Mouse (Mus musculus): ENCODE measurements at regions not wholly inside any gene's neighbourhood (a gene's known extent, or its start where the extent isn't known, plus 50 kb on each side); places are given as distances from the start of the nearest gene placed in this dataset.

- Histone ChIP-seq H3K36me3 (replicated peaks) (no peaks in the 10 kb centered on the region), H3K9me3 (no peaks in the 10 kb centered on the region), H3K27ac (no peak overlapping the region), H3K4me2 (no peak overlapping the region), H3K27me3 (replicated peaks) (no peaks in the 10 kb centered on the region), H3K4me1 (0 out of 2 replicates have a peak, but pooled peaks cover 2% of the 10 kb centered on the region), H3K9ac (no peak overlapping the region), H3K4me3 (no peak overlapping the region)
- WGBS, result 45% methylated on average over 3 of the region's 3 CpGs
- no peak for ATAC-seq (replicated peaks)
Observed at GRCm38 (mm10) chr9:52591188-52591587, 88.4 kb downstream of the AI593442 start.

- 50% methylated on average over 4 of the region's 4 CpGs for WGBS
- H3K27me3 ChIP-seq (replicated peaks), result no peaks in the 10 kb centered on the region
- no peak overlapping the region for H3K4me2 ChIP-seq
- H3K4me3 ChIP-seq, result no peak overlapping the region
- no peaks in the 10 kb centered on the region for H3K9me3 ChIP-seq
- H3K27ac ChIP-seq, result peak overlapping the region; percentile 15; the same call in 1 of the 2 replicates
- no peaks in the 10 kb centered on the region for H3K36me3 ChIP-seq (replicated peaks)
- ATAC-seq (replicated peaks), result no peak
- no peak overlapping the region for H3K9ac ChIP-seq
- H3K4me1 ChIP-seq, result 0 out of 2 replicates have a peak, but pooled peaks cover 8% of the 10 kb centered on the region
Observed at GRCm38 (mm10) chr9:52574066-52574465, 105.5 kb downstream of the AI593442 start.

GRCm38 (mm10) chr9:52551577-52552281 lies 127.9 kb downstream of the AI593442 start:
- no peaks in the 10 kb centered on the region for H3K27me3 ChIP-seq (replicated peaks)
- H3K9ac ChIP-seq, result no peak overlapping the region
- WGBS, result 35% methylated on average over 2 of the region's 2 CpGs
- no peak overlapping the region for H3K27ac ChIP-seq
- no peaks in the 10 kb centered on the region for H3K4me1 ChIP-seq
- no peaks in the 10 kb centered on the region for H3K36me3 ChIP-seq (replicated peaks)
- no peak for ATAC-seq (replicated peaks)
- H3K4me2 ChIP-seq, result no peak overlapping the region
- no peaks in the 10 kb centered on the region for H3K9me3 ChIP-seq
- no peak overlapping the region for H3K4me3 ChIP-seq

- no peaks in the 10 kb centered on the region for H3K4me1 ChIP-seq
- WGBS, result 84% methylated on average over 2 of the region's 2 CpGs
- H3K9ac ChIP-seq, result no peak overlapping the region
- H3K36me3 ChIP-seq (replicated peaks), result no peaks in the 10 kb centered on the region
- no peaks in the 10 kb centered on the region for H3K27me3 ChIP-seq (replicated peaks)
- ATAC-seq (replicated peaks), result no peak
- no peaks in the 10 kb centered on the region for H3K9me3 ChIP-seq
- no peak overlapping the region for H3K4me2 ChIP-seq
- H3K27ac ChIP-seq, result no peak overlapping the region
- no peak overlapping the region for H3K4me3 ChIP-seq
Observed at GRCm38 (mm10) chr9:52546071-52546470, 133.5 kb downstream of the AI593442 start.

- no peak for ATAC-seq (replicated peaks)
- H3K4me2 ChIP-seq, result no peak overlapping the region
- WGBS, result 89% methylated on average over 3 of the region's 3 CpGs
Observed at GRCm38 (mm10) chr9:52539086-52539485, 140.5 kb downstream of the AI593442 start.

GRCm38 (mm10) chr9:52529444-52529915 lies 150.1 kb downstream of the AI593442 start:
- ATAC-seq (replicated peaks), result no peak
- no peak overlapping the region for H3K9ac ChIP-seq
- no peaks in the 10 kb centered on the region for H3K9me3 ChIP-seq
- H3K4me3 ChIP-seq, result no peak overlapping the region
- WGBS, result 96% methylated on average over 6 of the region's 6 CpGs
- H3K4me1 ChIP-seq, result no peaks in the 10 kb centered on the region
- no peaks in the 10 kb centered on the region for H3K36me3 ChIP-seq (replicated peaks)
- no peaks in the 10 kb centered on the region for H3K27me3 ChIP-seq (replicated peaks)
- H3K4me2 ChIP-seq, result no peak overlapping the region
- no peak overlapping the region for H3K27ac ChIP-seq

More at GRCm38 (mm10) chr9:52539086-52539485, 140.5 kb downstream of the AI593442 start:
- Histone ChIP-seq H3K27ac (no peak overlapping the region), H3K4me3 (no peak overlapping the region), H3K4me1 (no peaks in the 10 kb centered on the region), H3K36me3 (replicated peaks) (no peaks in the 10 kb centered on the region), H3K27me3 (replicated peaks) (no peaks in the 10 kb centered on the region), H3K9me3 (no peaks in the 10 kb centered on the region), H3K9ac (no peak overlapping the region)

- no peaks in the 10 kb centered on the region for H3K9me3 ChIP-seq
- no peak overlapping the region for H3K27ac ChIP-seq
- H3K36me3 ChIP-seq (replicated peaks), result no peaks in the 10 kb centered on the region
- WGBS, result 61% methylated on average over 3 of the region's 3 CpGs
- no peaks in the 10 kb centered on the region for H3K27me3 ChIP-seq (replicated peaks)
- no peak for ATAC-seq (replicated peaks)
- no peak overlapping the region for H3K4me3 ChIP-seq
- no peaks in the 10 kb centered on the region for H3K4me1 ChIP-seq
- H3K9ac ChIP-seq, result no peak overlapping the region
- H3K4me2 ChIP-seq, result no peak overlapping the region
Observed at GRCm38 (mm10) chr9:52500487-52500886, 179.1 kb downstream of the AI593442 start.

- no peaks in the 10 kb centered on the region for H3K36me3 ChIP-seq (replicated peaks)
- H3K4me2 ChIP-seq, result no peak overlapping the region
- no peak overlapping the region for H3K4me3 ChIP-seq
- H3K27ac ChIP-seq, result no peak overlapping the region
- H3K27me3 ChIP-seq (replicated peaks), result no peaks in the 10 kb centered on the region
- 62% methylated on average over 8 of the region's 8 CpGs for WGBS
- H3K9ac ChIP-seq, result no peak overlapping the region
- no peak for ATAC-seq (replicated peaks)
- no peaks in the 10 kb centered on the region for H3K9me3 ChIP-seq
- peaks cover 5% of the 10 kb centered on the region for H3K4me1 ChIP-seq
Observed at GRCm38 (mm10) chr9:52495483-52496270, 183.9 kb downstream of the AI593442 start.

- ATAC-seq (replicated peaks), result peak; percentile 71
- Histone ChIP-seq H3K27me3 (replicated peaks) (no peaks in the 10 kb centered on the region), H3K4me2 (no peak overlapping the region), H3K9ac (no peak overlapping the region), H3K27ac (peak overlapping the region; percentile 61), H3K4me1 (peaks cover 5% of the 10 kb centered on the region), H3K9me3 (no peaks in the 10 kb centered on the region), H3K4me3 (no peak overlapping the region), H3K36me3 (replicated peaks) (no peaks in the 10 kb centered on the region)
- 35% methylated on average over 2 of the region's 2 CpGs for WGBS
Observed at GRCm38 (mm10) chr9:52492947-52493505, 186.6 kb downstream of the AI593442 start.

GRCm38 (mm10) chr9:52473555-52474196 lies 205.9 kb downstream of the AI593442 start:
- Histone ChIP-seq H3K4me2 (no peak overlapping the region), H3K4me3 (no peak overlapping the region), H3K9me3 (no peaks in the 10 kb centered on the region), H3K4me1 (no peaks in the 10 kb centered on the region), H3K36me3 (replicated peaks) (no peaks in the 10 kb centered on the region), H3K27me3 (replicated peaks) (no peaks in the 10 kb centered on the region), H3K9ac (no peak overlapping the region), H3K27ac (no peak overlapping the region)
- no peak for ATAC-seq (replicated peaks)
- WGBS, result 78% methylated on average over 11 of the region's 11 CpGs

GRCm38 (mm10) chr9:52472859-52473258 lies 206.7 kb downstream of the AI593442 start:
- H3K27me3 ChIP-seq (replicated peaks), result no peaks in the 10 kb centered on the region
- no peaks in the 10 kb centered on the region for H3K9me3 ChIP-seq
- no peak overlapping the region for H3K4me2 ChIP-seq
- no peak overlapping the region for H3K27ac ChIP-seq
- H3K36me3 ChIP-seq (replicated peaks), result no peaks in the 10 kb centered on the region
- no peak overlapping the region for H3K9ac ChIP-seq
- ATAC-seq (replicated peaks), result no peak
- no peaks in the 10 kb centered on the region for H3K4me1 ChIP-seq
- 79% methylated on average over 8 of the region's 8 CpGs for WGBS
- no peak overlapping the region for H3K4me3 ChIP-seq

GRCm38 (mm10) chr9:52458518-52458917 lies 221.1 kb downstream of the AI593442 start:
- Histone ChIP-seq H3K27me3 (replicated peaks) (no peaks in the 10 kb centered on the region), H3K9ac (no peak overlapping the region), H3K36me3 (replicated peaks) (no peaks in the 10 kb centered on the region), H3K4me3 (no peak overlapping the region), H3K4me1 (no peaks in the 10 kb centered on the region), H3K9me3 (no peaks in the 10 kb centered on the region), H3K27ac (no peak overlapping the region), H3K4me2 (no peak overlapping the region)
- WGBS, result 82% methylated on average over 2 of the region's 2 CpGs
- no peak for ATAC-seq (replicated peaks)

Data from midbrain, embryonic 15.5 days (tissue).